Mouse (Mus musculus): ENCODE data around the gene Unc5cl.

GRCm38 (mm10) chr17:48542733-48543132 is 88.0 kb downstream of the Unc5cl start:
- TF ChIP-seq CTCF (conservative IDR thresholded peaks at IDR 0.05; ENCODE audit: insufficient read depth, insufficient read length, low read depth, low read length) (no peak), POLR2A (IDR thresholded peaks at IDR 0.05; ENCODE audit: low read depth, low read length) (no peak)

All from kidney, adult 2 months (tissue).